Mouse (Mus musculus) thymus, postnatal 4 days (tissue): Measurements from ENCODE around the gene 0610030E20Rik.

Source experiments
- DNase-seq: peaks from one replicate; pipeline ENCODE4 v3.0.0; 2021

0610030E20Rik gene

GRCm38 (mm10) chr6:72350214-72350613, 3.1 kb downstream of the 0610030E20Rik start:
- no peak for DNase-seq

GRCm38 (mm10) chr6:72352636-72353405, 5.7 kb downstream of the 0610030E20Rik start:
- no peak for DNase-seq

- DNase-seq, result no peak
Measured at GRCm38 (mm10) chr6:72354025-72354424, 6.9 kb downstream of the 0610030E20Rik start.

DNA sequence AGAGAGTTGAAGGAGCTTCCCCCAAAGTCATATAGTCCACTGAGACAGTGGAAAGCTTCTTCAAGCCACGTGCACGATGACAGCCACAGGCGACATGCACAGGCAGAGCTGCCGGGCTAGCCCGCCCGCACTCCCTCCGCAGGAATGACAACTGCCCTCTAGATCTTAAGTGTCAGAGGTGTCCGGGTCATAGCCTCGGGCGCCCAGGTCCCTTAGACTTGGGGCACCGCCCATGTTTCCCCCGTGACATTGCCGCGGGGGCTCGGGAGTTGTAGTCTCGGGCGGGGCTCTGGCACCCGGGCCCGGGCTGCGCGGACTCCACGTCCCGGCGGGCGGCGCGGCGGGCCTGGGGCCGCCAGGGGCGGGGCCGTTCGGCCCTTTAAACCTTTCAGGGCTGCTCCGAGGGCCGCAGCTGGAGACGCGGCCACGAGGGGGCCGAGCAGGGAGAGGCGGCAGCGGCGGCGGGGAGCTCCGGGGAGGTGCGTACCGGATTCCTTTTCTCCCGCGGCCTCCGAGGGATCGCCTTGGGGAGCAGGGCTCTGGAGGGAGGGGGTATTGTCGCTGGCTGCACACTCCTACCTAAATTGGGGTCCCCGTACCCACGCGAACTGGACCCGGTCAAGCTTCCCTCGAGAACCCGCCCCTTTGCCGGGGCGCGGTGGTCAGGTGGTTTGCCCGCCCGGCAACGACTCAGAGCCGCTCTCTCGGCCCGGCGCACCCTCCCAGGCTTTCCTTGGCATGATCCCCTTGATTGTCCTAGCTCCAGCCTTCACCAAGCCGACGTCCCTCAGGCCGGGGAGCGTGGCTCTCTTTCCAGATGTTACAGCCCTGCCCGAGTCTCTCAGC, 8.2 kb downstream of the 0610030E20Rik start, which contains the start of gene Tmem150a:
Gene Tmem150a (plus strand): TSS at position 382 of the 846 bp plus-strand sequence.
- peak; percentile 73 for DNase-seq

DNA sequence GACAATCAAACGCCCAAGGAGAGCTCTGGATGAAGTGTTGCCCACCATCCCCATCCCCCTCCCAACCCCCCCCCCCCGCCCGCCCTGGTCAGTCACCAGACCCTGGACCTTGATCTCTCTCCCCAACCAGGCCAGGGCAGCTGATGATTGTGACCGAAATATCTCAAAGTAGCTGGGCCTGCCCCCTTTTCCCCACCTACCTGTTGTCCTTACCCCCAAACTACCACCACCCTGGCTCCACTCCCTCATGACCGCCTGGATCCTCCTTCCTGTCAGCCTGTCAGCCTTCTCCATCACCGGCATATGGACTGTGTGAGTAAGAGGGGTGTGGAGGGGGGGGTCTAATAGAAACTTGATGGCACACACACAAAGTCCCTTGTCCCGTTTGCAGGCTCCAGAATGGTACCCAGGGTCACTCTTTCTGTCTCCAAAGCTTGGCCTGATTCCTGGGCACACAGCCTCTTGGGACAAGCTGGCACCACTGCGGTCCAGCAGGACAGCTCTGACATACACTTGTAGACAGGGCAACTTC, 8.9 kb downstream of the 0610030E20Rik start:
- no peak for DNase-seq

DNA sequence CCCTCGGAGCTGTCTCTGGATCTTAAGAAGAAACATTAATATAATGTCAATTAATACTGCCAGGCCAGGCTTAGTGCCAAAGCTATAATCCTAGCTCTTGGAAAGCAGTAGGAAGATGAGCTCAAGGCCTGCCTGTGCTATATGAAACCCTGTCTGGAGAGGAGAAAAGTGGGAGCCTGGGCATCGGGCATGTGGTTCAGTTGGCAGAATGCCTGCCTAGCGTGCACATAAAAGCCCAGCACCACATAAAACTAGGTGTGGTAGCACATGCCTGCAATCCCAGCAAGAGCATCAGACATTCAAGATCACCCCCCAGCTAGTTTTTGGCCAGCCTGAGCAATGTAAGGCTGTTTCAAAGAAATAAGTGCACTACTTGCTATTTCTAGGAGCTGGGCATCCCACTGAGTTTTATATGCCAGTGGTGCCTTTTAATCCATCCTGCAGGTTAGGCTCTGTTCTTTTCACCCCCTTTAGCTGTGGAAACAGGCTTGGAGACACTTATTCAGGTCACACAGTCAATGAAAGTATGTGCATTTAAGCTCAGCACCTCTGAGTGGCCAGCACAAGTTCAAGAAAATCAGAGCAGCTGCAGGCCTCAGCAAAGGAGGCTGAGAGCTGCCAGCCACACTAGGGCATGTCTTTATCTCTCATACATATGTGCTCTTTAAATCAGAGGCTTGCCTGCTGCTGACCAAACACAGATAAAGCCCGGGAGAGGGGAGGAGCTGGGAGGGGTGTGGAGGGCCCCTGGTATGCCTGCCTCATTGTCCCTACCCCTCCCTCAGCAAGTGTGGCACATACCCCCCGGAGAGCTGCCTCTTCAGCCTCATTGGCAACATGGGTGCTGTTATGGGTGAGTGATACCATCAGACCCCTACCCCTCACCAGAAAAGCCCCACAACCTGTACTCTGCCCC, 10.3 kb downstream of the 0610030E20Rik start:
- DNase-seq, result no peak

DNA sequence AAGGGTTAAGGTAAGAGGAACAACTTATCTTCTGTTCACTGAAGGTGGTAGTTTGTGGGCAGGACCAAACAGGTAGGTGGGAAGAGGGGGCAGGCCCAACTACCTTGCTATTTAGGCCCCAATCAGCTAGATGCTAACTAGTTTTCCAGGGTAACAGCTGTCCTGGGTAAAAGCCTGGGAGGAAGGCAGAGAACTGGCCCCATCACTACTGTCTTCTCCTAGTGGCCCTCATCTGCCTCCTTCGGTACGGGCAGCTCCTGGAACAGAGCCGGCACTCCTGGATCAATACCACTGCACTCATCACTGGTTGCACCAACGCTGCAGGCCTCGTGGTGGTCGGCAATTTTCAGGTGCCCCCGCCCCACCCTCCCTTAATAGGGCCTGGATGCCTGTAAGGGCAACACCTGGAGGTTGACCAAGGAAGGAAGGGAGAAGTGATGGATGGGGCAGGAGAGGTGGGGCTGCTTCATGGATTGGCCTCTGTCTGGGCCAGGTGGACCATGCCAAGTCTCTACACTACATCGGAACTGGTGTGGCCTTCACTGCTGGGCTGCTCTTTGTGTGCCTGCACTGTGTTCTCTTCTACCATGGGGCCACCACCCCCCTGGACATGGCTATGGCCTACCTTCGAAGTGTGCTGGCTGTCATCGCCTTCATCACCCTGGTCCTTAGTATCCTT, 11.1 kb downstream of the 0610030E20Rik start:
- DNase-seq, result no peak

GRCm38 (mm10) chr6:72359343-72359742, 12.2 kb downstream of the 0610030E20Rik start:
- no peak for DNase-seq

DNA sequence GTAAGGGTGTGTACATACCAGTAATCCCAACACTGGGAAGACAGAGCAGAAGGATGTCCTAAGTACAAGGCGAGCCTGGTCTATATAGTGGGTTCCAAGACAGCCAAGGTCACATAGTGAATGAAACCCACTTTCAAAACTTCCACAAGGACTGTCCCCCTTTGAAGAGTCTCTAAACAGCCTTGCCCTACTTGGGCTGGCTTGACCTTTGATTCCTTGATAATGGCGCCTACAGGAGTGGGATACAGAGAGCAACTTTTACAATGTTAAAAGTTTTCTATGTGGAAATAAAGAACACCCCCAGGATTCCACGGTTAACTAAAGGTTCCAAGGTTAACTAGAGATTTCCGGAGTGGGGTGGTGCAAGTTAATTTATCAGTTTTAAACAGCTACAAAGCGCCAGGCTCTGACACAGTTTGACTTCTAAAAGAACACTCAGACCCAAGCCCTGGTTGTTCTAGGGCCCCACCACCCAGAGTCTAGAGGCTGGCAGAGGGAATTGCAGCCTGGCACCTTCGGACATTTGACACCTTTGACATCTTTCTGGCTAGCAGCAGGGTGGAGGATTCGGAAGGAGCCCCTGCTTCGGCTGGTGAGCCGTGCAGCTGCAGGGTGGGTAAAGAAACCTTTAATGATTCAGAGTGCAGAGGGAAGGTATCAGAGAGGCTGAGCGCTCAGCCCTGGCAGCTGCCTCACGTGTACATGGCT, 12.9 kb downstream of the 0610030E20Rik start:
- DNase-seq, result no peak

GRCm38 (mm10) chr6:72360599-72360935, 13.4 kb downstream of the 0610030E20Rik start:
- no peak for DNase-seq

- DNase-seq, result no peak
Measured at GRCm38 (mm10) chr6:72361121-72361551, 14.0 kb downstream of the 0610030E20Rik start.

- peak; percentile 91 for DNase-seq
Measured at GRCm38 (mm10) chr6:72362132-72363028, 15.3 kb downstream of the 0610030E20Rik start.

GRCm38 (mm10) chr6:72364009-72364408, 16.9 kb downstream of the 0610030E20Rik start:
- no peak for DNase-seq

DNA sequence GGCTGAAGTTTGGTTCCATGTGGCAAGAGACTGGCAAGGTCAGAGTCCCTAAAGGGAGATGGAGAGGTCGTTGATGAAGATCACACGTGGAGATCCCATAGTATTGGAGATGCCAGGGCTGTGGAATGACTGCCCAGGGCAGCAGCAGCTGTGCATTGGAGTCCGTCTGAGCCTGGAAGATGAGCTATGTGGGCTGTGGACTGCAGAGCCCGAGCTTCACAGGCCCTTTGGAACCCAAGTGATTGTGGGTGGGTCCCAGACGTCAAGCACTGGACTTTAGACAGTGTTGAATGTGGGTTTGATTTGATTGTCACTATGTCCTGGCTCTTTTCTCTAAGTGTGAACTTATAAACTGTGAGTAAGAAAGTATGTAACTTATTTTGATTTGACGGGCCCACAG, 17.9 kb downstream of the 0610030E20Rik start:
- no peak for DNase-seq

DNA sequence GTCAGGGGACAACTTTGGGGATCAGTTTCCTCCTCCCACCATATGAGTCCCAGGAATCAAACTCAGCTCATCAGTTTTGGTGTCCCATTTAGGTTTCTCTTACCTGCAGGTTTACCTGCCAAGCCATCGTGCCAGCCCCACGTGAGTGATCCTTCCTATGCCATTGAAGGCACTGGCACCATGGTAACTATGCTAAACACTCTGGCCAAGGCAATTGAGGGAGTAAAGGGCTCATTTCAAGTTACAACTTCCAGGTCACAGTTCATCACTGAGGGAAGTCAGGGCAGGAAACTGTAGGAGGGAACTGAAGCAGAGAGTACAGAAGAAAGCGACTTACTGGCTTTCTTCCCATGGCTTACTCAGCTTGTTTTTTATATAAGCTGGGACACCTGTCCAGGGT, 19.2 kb downstream of the 0610030E20Rik start:
- no peak for DNase-seq

GRCm38 (mm10) chr6:72366844-72367443, 19.8 kb downstream of the 0610030E20Rik start, which contains the start of gene Rnf181:
Gene Rnf181 (minus strand): TSS chr6:72366956.
- no peak for DNase-seq

DNA sequence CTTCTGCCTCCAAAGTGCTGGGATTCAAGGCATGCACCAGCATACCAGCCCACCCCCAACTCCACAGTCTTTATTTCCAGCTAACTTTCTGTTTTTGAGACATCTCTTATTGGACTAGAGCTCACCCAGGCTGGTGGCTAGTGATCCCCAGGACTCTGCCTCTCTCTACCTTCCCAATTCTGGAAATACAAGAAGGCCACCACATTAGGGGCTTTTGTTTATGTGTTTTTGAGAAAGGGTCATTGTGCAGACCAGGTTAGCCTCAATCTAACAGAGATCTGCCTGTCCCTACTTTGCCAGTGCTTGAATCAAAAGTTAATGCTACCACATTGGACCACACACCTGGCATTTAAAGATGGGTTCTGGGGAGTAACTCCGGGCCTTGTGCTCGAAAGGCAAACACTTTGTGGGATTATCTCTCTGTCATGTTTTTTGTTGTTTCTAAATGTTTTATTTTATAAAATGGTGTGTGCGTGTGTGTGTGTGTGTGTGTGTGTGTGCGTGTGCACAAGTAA, 20.4 kb downstream of the 0610030E20Rik start:
- no peak for DNase-seq

- DNase-seq, result no peak
Measured at GRCm38 (mm10) chr6:72369557-72369956, 22.4 kb downstream of the 0610030E20Rik start.

- no peak for DNase-seq
Measured at GRCm38 (mm10) chr6:72370091-72370490, 23.0 kb downstream of the 0610030E20Rik start.
